Mouse (Mus musculus): Measurements from ENCODE around the gene Pkd1l1.

Gene Pkd1l1

GRCm38 (mm10) chr11:8826046-8826445 lies 147.0 kb downstream of the Pkd1l1 start:
- in situ Hi-C loops (cut with MboI, MseI): no loop called here

GRCm38 (mm10) chr11:8825413-8825812 lies 147.7 kb downstream of the Pkd1l1 start:
- in situ Hi-C loops (cut with MboI, MseI): no loop called here

- in situ Hi-C loops (cut with MboI, MseI): no loop called here
These were observed 151.7 kb downstream of the Pkd1l1 start for GRCm38 (mm10) chr11:8821403-8821802.

- in situ Hi-C loops (cut with MboI, MseI): loop anchor here (10.0 kb wide), 1 partner anchor 1487 kb away; no protein-coding TSS in a partner anchor
These were observed 155.7 kb downstream of the Pkd1l1 start for GRCm38 (mm10) chr11:8817376-8817775.

- in situ Hi-C loops (cut with MboI, MseI): loop anchor here (10.0 kb wide), 1 partner anchor 1491 kb away; no protein-coding TSS in a partner anchor
These were observed 158.8 kb downstream of the Pkd1l1 start for GRCm38 (mm10) chr11:8814097-8814790.

GRCm38 (mm10) chr11:8811506-8812100 lies 161.5 kb downstream of the Pkd1l1 start:
- in situ Hi-C loops (cut with MboI, MseI): loop anchor here (10.0 kb wide), 1 partner anchor 1493 kb away; no protein-coding TSS in a partner anchor

GRCm38 (mm10) chr11:8809644-8810043 lies 163.4 kb downstream of the Pkd1l1 start:
- in situ Hi-C loops (cut with MboI, MseI): loop anchor here (10.0 kb wide), 1 partner anchor 1495 kb away; no protein-coding TSS in a partner anchor

GRCm38 (mm10) chr11:8807009-8807408 lies 166.1 kb downstream of the Pkd1l1 start:
- in situ Hi-C loops (cut with MboI, MseI): no loop called here

- in situ Hi-C loops (cut with MboI, MseI): no loop called here
These were observed 168.9 kb downstream of the Pkd1l1 start for GRCm38 (mm10) chr11:8804178-8804577.

GRCm38 (mm10) chr11:8797486-8797885 lies 175.6 kb downstream of the Pkd1l1 start:
- in situ Hi-C loops (cut with MboI, MseI): no loop called here

GRCm38 (mm10) chr11:8795031-8795430 lies 178.0 kb downstream of the Pkd1l1 start:
- in situ Hi-C loops (cut with MboI, MseI): no loop called here

GRCm38 (mm10) chr11:8792146-8792545 lies 180.9 kb downstream of the Pkd1l1 start:
- in situ Hi-C loops (cut with MboI, MseI): no loop called here

GRCm38 (mm10) chr11:8789186-8789585 lies 183.9 kb downstream of the Pkd1l1 start:
- in situ Hi-C loops (cut with MboI, MseI): no loop called here

- in situ Hi-C loops (cut with MboI, MseI): no loop called here
These were observed 185.5 kb downstream of the Pkd1l1 start for GRCm38 (mm10) chr11:8787604-8788003.

GRCm38 (mm10) chr11:8784413-8784812 lies 188.7 kb downstream of the Pkd1l1 start:
- in situ Hi-C loops (cut with MboI, MseI): no loop called here

GRCm38 (mm10) chr11:8782141-8782465 lies 191.0 kb downstream of the Pkd1l1 start:
- in situ Hi-C loops (cut with MboI, MseI): no loop called here

GRCm38 (mm10) chr11:8781308-8782140 lies 191.5 kb downstream of the Pkd1l1 start:
- in situ Hi-C loops (cut with MboI, MseI): no loop called here

- in situ Hi-C loops (cut with MboI, MseI): no loop called here
These were observed 193.6 kb downstream of the Pkd1l1 start for GRCm38 (mm10) chr11:8779427-8779826.
